Mouse (Mus musculus) fibroblast of lung, adult 2 months (primary cell): ENCODE data around the gene Supv3l1.
"Not testable (repeated sequence)": the region's sequence is repeated elsewhere in the genome, so short reads cannot be mapped to it uniquely, and the experiment has no call there.

Experiments
- DNase-seq: peaks from one replicate; pipeline ENCODE4 v3.0.0-alpha.2; 2011; ENCODE audit warnings: low read depth

The Supv3l1 gene

DNA sequence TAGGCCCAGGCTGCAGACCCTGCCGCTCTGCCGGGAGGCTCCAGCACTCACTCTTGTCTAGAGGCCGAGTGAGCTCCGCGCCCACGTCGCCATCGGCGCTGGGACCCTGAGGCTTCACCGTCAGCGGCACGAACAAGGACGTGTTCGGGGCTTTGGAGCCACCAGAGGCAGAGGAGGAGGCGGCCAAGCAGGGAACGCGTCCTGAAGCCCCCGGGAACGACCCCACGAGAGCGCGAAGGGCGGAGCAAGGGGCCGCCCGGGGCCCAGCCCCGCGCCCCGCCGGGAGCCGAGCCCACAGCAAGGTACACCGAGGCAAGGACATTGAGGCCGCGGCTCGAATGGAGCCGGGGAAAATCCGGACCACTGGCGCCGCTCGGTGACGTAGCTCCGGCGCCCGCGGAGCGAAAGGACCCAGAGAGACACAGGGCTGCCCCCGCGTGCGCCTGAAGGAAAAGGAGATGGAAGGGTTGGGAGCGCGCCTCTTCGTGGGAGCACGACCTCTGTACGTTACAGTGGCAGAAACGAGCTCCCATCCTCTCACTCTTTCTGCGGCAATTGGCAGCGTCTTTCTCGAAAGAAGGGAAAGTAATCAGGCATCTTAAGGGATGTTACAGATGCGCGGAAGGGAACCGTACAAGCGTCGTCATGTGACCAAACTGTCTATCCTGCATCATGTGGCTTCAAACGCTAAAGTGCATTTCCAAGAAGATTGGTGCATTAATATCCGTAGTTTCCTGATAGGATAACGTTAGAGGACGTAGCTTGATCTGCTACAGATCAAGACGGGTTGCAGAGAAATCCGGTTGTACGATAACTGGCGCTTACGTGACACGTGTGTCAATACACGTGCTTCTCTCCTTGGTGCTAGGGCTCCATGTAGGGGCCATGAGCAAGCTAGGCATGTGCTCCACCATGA, at the start of gene Supv3l1, which contains the start of gene 4930507D05Rik:
Gene Supv3l1 (minus strand): TSS at position 375 of the 916 bp plus-strand sequence.
Gene 4930507D05Rik (plus strand): TSS at position 126 of the 916 bp plus-strand sequence.
- DNase-seq = peak; percentile 87

DNA sequence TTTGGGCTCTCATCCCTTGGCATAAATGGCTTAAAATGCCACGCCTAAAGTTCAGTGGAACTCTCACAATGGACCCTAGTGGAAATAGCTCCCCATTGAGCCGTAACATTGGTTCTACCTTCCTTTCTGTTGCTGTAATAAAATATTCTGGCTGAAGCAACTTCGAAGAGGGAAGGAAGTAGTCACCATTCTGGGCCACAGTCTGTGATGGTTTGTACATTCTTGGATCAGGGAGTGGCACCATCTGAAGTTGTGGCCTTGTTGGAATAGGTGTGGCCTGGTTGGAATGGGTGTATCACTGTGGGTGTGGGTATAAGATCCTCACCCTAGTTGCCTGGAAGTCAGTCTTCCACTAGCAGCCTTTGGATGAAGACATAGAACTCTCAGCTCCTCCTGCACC, 42.1 kb upstream of the Supv3l1 start:
- not testable (repeated sequence) for DNase-seq

DNA sequence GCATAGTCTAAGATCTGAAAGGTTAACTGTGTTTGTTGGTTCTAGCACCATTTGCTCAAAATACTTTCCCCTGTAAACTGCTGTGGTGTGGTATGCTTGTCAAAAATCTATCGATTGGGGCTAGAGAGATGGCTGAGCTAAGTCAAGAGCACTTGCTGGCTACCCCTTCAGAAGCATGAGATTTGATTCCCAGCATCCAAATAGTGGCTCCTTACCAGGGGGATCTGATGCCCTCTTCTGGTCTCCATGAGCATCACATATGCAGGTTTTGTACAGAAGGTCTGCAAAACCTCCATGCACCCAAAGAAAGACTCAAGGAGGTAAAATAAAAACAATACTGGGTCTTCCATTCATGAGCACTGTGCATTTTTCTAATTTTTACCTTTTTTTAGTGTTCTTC, 38.7 kb upstream of the Supv3l1 start:
- DNase-seq = peak; percentile 60

DNA sequence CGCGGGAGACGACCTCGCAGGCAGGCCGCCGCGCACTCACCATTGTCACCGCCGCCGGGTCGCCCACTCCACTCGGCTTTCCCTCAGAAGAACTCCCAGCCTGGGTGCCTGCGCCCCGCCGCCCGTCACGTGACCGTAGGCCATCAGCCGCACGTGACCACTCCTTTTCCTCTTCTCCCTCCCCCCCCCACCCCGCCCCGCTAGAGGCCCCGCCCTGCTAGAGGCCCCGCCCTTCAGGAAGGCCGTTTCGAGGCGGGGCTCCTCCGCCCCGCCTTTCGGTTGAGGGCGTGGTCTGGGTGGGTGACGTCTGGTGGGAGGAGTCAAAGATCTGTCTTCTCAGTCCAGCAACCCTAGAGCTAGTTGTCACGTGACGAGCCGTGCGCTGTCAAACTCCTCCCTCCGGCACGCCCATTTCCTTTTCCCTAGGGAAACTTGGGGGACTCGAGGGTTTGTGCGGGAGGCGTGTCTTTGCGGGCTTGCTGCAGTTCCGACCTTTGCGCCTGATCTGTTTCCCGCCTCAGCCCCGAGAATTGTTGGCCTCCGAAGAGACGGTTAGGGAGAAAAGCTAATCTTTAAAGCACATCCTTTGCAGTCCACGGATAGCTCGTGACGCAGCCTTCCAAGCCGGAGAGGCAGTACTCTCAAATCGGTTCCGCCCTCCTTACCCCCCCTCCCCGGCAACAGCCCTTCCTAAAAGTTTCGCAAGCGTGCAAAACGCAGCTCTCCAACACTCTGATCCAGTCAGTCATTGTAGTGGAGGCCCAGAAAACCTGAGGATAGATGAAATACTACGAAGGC, 37.3 kb upstream of the Supv3l1 start, which contains the start of gene Vps26a:
Gene Vps26a (minus strand): TSS at position 188 of the 798 bp plus-strand sequence.
- peak; percentile 99 for DNase-seq

DNA sequence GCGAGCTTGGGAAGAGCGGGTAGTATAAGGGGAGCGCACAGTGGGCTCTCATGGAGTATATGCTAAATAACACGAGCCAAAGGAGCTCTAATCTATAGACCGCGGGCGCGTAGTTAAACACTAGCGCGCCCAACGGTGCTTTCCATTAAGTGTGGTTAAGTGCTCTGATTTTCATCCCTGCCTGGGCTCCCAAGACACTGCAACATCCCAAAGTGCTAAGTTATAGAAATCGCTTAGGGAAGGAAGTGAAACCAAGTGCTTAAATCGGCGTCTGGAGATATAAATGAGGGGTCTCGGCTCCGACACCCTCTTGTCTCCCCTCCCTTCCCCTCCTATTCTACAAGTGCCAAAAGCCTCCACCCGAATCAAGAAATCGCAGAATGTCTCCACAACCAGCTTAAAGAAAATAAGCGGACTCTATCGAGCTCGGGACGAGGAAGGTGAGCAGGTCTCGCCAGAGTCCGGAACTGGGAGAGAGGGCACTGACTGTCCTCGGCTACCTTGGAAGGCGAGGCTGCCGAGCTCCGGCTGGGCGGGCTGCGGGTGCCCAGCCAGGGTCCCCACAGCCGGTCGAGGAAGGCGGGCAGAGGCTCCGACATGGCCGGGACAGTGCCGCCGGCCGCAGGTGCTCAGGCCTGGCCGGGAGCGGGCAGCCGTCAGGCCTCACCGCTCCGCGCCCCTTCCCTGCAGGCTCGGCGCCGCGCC, 36.5 kb upstream of the Supv3l1 start:
- no peak for DNase-seq

DNA sequence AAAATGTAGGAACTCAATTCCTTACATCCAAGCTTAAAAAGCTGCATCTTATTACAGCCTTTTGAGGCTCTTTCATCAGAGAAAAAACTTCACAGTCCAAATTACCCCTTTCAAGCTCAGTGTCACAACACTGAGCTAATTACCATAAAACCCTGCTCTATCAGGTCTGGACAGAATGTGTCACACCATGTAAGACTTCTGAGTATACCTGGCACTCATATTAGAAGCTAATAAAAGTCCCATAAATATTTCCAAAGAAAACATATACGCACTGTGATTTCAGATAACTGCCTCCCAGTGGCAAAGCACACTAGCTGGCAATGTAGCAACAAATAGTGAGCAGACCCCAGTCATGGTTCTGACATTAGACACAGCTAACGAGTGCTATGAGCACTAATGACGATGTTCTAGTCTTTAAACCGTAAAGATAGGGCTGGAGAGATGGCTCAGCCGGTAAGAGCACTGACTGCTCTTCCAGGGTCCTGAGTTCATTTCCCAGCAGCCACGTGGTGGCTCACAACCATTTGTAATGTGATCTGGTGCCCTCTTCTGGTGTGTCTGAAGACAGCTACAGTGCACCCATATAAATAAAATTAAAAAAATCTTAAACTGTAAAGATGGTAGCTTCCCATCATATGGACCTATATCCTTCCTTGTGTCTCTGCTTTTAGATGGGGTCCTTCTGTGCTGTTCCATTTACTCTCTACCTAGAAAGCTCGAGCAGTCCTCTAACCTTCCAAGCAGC, 31.7 kb upstream of the Supv3l1 start:
- no peak for DNase-seq

DNA sequence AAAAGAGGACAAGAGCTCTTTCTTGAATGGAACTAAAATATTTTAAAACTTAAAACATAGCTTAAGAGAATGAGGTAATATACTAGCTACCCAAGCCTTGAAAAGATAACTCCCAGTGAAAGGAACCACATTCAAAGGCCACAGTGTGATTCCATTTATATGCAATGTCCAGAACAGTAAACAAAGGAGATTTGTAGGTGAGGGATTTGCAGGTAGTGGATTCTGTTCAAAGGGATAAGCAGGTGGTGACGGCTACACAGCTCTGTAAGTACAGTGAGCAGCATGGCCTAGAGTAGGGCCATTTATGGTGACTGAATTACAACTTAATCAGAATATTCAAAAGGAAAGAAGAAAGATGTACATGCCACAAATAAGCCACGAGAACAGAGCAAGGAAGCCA, 27.4 kb upstream of the Supv3l1 start:
- DNase-seq = no peak

DNA sequence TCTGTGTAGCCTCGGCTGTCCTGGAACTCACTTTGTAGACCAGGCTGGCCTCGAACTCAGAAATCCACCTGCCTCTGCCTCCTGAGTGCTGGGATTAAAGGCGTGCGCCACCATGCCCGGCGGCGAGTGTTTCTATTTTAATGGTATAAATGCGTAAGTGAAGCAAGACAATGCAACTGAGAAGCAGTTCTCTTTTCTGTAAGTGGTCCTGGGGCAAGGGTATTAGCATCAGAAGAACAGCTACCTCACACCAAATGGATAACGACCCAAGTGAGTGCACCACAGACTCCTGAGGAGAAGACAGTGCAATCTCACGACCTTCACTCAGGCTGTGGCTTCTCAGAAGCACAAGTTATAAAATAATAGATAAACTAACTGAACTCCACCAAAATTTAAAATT, 25.4 kb upstream of the Supv3l1 start:
- no peak for DNase-seq

DNA sequence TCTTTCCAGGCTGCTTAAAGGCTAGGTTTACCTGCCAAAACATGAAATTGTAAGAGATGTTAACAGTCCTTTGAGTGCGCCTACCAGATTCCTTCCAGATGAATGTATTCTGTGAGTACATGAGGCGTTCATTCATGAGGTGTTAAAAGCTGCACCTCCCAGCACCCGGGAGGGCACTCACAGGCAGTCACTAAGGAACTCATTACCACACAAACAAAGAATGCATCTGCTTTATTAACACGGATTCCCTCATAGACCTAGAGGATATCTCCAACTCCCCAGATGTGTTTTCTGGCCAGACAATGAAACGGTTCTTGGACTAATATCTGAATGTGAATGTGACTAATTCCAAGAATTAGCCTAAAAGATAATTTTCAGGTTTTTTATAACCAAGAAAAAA, 21.6 kb upstream of the Supv3l1 start:
- no peak for DNase-seq

DNA sequence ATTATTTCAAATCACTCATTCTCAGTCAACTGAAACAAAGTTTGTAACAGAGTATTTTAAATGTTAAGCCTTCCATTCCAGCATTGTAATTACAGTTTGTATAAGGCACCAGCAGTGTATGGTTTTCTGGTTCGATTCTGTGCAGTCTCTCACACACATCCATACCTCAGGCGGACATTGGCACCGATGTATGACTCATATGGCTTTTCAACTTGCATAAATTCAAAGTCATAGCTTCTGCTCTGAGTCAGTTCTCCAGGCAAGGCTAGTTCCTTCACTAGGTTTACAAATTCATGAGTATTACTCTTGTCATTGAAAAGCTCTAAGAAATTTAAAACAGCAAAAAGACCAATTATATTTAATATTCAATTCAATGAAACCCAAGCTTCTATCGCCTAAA, 20.2 kb upstream of the Supv3l1 start:
- DNase-seq = no peak

DNA sequence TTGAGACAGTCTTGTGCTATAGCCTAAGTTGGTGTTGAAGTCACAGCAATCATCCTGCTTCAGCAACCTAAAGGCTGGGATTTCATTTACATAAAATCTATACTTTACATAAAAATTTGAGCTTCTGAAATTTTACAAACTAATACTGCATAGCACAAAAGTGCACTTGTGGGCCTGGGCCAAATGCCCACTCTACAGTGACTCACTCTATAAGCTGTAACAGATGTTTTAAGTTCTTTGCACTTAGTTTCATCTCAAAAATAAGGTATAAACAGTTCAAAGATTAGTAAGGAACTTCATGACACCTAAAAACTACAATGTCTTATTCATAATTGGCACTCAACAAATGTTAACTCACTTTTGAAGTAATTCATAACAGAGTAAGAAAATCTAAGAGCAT, 11.8 kb upstream of the Supv3l1 start:
- no peak for DNase-seq

DNA sequence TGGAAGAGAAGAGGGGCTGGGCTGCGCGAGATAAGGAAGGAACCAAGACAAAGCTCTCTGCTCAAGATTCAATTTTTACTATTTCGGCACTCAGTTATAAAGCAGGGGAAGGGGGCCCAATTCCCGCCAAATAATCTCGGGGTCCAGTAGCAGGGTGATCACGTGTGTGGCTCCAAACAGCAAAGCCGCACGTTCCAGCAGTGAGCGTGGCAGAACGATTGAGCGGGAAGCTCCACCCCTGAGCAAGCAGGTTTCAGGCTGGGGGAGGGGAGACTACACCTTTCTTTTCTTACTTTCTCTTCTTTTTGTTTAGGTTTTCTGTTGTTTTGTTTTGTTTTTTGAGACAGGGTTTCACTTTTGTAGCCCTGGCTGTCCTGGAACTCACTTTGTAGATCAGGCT, 2.5 kb upstream of the Supv3l1 start:
- DNase-seq = not testable (repeated sequence)

DNA sequence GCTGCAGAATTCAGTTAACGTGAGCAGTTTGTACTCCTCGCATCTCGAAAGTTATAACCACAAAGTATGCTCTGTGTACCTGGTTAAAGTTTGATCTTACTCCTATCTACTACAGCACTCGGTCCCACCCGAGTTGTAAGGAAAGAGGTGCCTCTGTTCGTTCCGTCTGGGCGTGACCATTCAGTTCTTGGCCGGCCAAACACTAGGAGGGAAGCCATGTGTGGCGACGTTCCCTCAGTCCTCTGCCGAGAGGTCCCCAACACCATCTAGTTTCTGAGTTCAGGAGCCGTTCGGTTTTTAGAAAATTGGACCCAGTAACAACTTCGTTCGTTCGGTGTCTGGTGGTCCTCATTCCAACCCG, 722 bp upstream of the Supv3l1 start:
- DNase-seq = no peak

DNA sequence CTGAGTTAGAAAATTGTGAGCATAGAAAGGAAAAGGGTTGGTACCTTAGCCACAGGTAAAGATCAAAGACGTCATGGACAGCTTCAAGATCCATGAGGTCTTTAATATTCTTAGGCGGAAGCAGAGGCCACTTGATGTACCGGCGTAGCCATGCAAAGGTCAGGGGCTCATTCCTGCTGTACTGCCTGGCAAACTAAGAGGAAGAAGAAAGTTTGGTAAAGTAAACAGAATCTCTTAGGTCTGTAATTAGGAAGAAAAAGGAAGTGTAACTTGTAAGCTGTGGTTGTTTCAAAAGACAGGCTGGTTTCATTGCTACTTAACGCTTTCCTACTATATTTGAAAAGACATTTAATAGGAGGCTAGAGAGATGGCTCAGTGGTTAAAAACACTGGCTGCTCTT, 19.1 kb downstream of the Supv3l1 start:
- no peak for DNase-seq

DNA sequence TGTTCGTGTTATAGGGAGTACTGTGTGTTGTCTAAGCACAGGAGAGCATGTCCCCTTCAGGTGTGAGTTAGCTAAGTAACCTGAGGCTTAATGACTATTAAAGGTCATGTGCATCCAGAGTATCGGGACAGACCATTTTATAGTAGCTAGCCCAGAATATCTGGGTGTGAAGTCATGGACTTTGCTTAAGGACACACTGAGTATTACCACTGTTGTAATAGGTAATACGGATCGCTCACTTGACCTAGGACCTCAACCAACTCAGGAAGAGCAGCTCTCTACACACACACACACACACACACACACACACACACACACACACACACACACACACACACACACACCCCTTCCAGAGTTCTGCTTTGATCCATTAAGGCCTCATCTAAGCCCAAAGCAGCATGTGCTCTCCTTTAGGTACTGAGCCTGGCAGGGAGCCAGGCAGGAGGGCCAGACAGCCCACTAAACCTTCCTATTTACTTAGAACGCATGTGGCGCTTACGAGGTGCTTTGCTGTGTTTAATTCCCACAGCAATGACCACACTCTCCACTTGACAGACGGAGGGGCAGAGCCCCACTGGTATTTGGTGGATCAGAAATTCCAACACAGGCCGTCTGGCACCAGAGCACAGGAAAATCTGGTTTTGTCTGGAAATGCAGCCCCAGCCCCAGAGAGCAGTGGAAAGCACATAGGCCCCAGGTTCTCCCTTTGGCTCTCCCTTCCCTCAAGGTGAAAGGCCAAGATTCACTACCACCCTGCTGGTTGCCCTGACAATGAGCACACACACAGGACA, 24.3 kb downstream of the Supv3l1 start:
- no peak for DNase-seq

DNA sequence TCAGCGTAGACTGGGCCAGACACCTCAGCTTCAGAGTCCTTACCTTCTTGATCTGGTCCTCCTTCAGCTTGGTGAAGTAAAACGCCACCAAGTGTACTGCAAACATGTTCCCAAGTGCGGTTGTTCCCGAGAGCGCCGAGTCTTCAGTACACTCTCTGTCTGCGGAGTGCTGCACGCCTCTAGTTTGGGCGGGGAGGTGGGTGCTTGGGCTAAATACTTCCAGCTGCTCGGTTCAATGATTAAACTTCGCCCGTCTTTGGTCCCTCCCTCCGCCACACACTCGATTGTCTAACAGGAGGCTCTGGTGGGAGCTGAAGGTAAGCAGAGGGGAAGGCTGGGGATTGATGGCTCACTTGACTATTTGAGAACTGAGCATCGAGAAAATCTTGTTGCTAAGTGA, 27.3 kb downstream of the Supv3l1 start, which contains the start of gene Hkdc1:
Gene Hkdc1 (minus strand): TSS at position 237 of the 400 bp plus-strand sequence.
- DNase-seq = no peak

DNA sequence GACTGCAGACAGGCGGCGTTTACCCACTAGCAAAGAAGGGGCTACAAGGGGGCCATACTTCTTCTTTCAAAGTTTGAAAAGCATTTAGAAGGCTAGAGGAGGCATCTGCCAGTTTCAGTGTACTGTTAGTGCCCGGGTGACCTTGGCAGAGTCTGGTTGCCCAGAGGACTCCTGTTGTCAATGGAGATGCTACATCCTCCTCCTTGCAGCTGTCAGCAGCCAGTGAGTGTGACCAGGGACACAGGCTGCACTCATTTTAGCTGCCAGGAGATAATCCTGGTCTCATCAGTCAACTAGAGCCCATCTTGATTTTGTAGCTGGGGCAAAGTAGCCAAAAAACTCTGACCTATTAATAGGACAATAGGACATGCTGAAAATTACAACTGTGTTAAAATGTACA, 28.4 kb downstream of the Supv3l1 start:
- no peak for DNase-seq

DNA sequence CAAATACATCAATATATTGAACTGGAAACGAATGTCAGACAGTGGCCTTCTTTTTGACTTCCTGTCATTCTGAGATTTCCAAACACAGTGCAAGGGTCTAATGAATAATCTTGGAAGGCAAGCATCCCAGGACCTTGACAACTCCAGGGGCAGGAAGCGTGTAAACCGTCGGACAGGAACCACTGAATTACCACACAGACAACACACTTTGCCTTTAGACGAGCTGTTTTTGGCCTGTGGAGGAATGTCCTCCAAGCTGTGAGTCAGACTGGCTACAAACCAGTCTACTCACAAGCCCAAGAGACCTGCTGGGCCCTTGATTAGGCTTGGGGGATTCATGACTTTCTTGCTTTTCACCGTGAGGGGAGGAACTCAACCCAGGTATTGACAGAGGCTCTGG, 29.1 kb downstream of the Supv3l1 start:
- no peak for DNase-seq

DNA sequence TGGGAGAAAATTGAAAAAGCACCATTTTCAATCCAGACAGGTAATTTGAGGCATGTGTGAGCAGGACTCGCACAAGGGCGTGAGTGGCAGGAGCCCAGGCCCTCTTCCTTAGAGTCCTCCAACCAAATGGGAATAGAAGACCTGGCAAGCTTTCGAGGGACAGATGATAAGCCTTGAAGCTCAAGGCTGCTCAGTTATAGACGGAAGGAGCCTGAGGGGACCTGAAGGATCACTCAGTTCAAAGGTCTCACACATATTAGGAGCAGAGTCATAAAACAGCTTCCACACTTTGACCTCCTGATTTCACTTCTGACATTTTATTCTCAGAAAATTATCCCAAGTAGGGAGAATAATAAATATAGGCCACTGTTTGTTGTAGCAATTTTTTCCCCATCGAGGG, 30.1 kb downstream of the Supv3l1 start:
- no peak for DNase-seq

DNA sequence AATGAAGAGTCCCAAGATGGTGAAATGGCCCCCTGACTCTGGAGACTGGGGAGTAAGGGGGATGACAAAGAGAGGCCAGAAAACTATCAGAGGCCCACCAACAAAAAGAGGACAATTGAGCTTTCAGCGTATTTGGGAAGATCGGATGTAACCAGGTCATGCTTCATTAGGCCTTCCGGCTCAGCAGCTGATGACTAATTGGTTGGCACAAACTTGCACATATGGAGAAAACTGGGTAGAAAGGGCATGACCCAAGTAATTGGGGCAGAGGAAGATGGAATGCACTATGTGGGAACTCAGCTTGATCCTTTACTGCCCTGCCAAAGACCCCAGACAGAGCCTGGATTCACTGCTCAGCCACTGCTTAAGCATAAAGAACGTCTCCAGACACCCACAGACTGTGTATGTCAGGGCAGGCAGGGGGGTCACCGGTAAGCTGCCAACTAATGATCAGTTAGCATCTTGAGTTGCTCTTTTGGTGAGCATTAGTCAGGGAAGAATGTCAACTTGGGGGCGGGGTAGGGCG, 30.6 kb downstream of the Supv3l1 start:
- DNase-seq = no peak

DNA sequence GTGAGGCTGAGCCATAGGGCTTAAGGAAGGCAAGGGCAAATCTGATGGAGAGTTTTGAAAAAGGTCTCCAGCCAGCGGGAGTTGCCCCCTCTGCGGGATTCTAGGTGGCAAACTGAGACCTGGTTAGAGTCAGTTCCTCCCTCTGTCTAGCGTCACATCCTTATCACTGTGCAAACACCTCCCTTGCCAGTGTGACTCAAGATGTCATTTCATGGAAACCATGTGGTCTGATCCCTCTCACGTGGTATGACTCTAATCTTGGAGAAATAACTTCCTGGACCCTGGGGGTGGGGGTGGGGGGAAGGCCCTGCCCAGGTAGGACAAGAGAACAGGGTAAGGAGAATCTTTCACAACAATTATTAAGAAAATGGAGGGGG, 35.9 kb downstream of the Supv3l1 start:
- no peak for DNase-seq
